Mouse (Mus musculus) forebrain, embryonic 16.5 days (tissue): ENCODE measurements around the gene Vwa8. TPM values are rescaled to one million over a fixed set of nuclear protein-coding genes. Genes with fewer than 3 reads are reported as not detected.

Experiments used
- ATAC-seq: fragments of 200-750 bp; cut with Nextera tagmentation; 2 replicates; pipeline ENCODE4 v1.8.0; 2017; ENCODE audit warnings: mild to moderate bottlenecking, moderate library complexity
- H3K27ac ChIP-seq: fragments of 300-500 bp; sonication (generic); 2 replicates; pipeline ENCODE4 v1.5.1; 2014; ENCODE audit warnings: low read length, control low read depth
- H3K27me3 ChIP-seq: fragments of 300-500 bp; sonication (generic); replicated peaks from 2 replicates; pipeline ENCODE4 v1.6.1; 2014; ENCODE audit warnings: low read length; ENCODE audit not compliant: control insufficient read depth, insufficient read depth
- H3K36me3 ChIP-seq: fragments of 300-500 bp; sonication (generic); 2 replicates; pipeline ENCODE4 v1.6.1; 2014; ENCODE audit not compliant: control insufficient read depth, insufficient read depth
- H3K4me1 ChIP-seq: fragments of 300-500 bp; sonication (generic); replicated peaks from 2 replicates; pipeline ENCODE4 v1.6.1; 2014; ENCODE audit warnings: low read length; ENCODE audit not compliant: control insufficient read depth, insufficient read depth
- H3K4me2 ChIP-seq: fragments of 300-500 bp; sonication (generic); 2 replicates; pipeline ENCODE4 v1.6.1; 2014; ENCODE audit warnings: mild to moderate bottlenecking, low read length, control low read depth
- H3K4me3 ChIP-seq: fragments of 300-500 bp; sonication (generic); replicated peaks from 2 replicates; pipeline ENCODE4 v1.5.1; 2014; ENCODE audit warnings: mild to moderate bottlenecking, low read length, control low read depth
- H3K9ac ChIP-seq: fragments of 300-500 bp; sonication (generic); replicated peaks from 2 replicates; pipeline ENCODE4 v1.6.1; 2014; ENCODE audit warnings: low read depth, low read length, control low read depth
- H3K9me3 ChIP-seq: fragments of 300-500 bp; sonication (generic); 2 replicates; pipeline ENCODE4 v1.6.1; 2016; ENCODE audit warnings: low read length; ENCODE audit not compliant: control insufficient read depth
- WGBS: fragments of 180-500 bp; shearing (Covaris S2); extraction: QIAGEN DNeasy Blood & Tissue Kit; methylation state at CpG from one replicate; pipeline ENCODE4 v1.1.7; 2014; 5-methylcytosine and 5-hydroxymethylcytosine counted together
- polyA plus RNA-seq: library from polyadenylated mRNA; unstranded; fragments of >200 nt; fragmentation: Nextera tagmentation; extraction: Ambion mirVana; gene quantifications from 2 replicates; pipeline ENCODE4 v1.2.1, GENCODE M21; 2015

The Vwa8 gene
- polyA plus RNA-seq, 1 experiment from 2014 or later: 5.4 TPM

- Histone ChIP-seq H3K27me3 (no peaks in the 10 kb centered on the region), H3K4me2 (no peak overlapping the region), H3K4me1 (peaks cover 3% of the 10 kb centered on the region; the same call in 1 of the 2 replicates), H3K36me3 (no peaks in the 10 kb centered on the region), H3K27ac (no peak overlapping the region), H3K9me3 (no peaks in the 10 kb centered on the region), H3K4me3 (no peak overlapping the region), H3K9ac (no peak overlapping the region)
- ATAC-seq: peak; percentile 69
- WGBS: 56% methylated on average over 2 of the region's 2 CpGs
These were observed 51.9 kb downstream of the Vwa8 start for GRCm38 (mm10) chr14:78900770-78901169.

DNA sequence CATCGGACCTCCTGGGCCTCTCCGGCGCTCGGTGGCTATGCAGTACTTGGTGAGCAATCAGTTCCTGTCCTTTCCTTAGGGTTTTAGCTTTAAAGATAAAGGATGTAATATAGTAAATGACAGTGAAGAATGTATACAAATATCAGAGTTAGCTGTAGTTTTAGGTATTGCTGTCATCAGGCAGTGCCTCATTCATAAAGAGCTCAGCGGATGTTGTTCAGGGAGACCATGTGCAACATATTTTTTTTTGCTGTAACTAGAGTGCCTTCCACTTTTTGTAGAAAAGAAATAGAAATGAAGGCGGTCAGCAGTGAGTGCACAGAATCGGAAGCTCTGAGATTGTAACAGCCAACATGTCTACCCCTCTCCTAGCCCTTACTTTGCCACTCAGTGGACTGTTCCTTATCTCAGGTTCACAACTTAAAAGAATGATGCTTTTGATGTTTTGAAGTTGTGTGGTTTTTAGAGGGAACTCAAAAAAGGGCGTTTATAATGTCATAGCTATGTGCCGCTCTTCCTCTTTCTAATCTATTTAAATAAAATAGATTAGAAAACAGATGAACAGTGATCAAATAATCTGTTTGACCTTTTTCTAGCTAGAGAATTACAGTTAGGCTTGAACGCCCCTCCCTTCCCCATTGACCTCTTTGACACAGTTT is 59.5 kb downstream of the Vwa8 start:
- no peak for ATAC-seq
- H3K4me2 ChIP-seq: no peak overlapping the region
- no peaks in the 10 kb centered on the region for H3K9me3 ChIP-seq
- no peak overlapping the region for H3K9ac ChIP-seq
- no peak overlapping the region for H3K27ac ChIP-seq
- H3K27me3 ChIP-seq: no peaks in the 10 kb centered on the region
- H3K4me3 ChIP-seq: no peak overlapping the region
- H3K4me1 ChIP-seq: no peaks in the 10 kb centered on the region
- no peaks in the 10 kb centered on the region for H3K36me3 ChIP-seq
- 95% methylated on average over 10 of the region's 10 CpGs for WGBS

DNA sequence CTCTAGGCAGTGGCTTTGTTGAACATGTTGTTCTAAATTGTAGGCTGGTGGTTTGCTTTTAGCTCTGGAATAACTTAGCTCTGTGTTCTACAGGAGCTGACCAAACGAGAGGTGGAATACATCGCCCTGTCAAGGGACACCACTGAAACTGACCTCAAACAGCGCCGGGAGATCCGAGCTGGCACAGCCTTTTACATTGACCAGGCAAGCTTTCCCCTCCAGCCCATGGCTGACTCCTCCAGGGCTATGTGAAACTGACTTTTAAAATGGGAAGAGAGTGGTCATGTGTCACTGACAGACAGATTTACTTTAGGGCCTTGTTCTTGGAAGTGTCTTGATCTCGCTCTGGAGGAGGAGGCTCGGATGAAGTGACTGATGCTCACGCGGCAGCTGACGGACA is 63.2 kb downstream of the Vwa8 start:
- H3K36me3 ChIP-seq: no peaks in the 10 kb centered on the region
- 88% methylated on average over 10 of the region's 10 CpGs for whole genome bisulfite sequencing
- no peaks in the 10 kb centered on the region for H3K4me1 ChIP-seq
- no peaks in the 10 kb centered on the region for H3K9me3 ChIP-seq
- no peak for ATAC-seq
- no peak overlapping the region for H3K27ac ChIP-seq
- no peak overlapping the region for H3K4me3 ChIP-seq
- no peaks in the 10 kb centered on the region for H3K27me3 ChIP-seq
- no peak overlapping the region for H3K9ac ChIP-seq
- no peak overlapping the region for H3K4me2 ChIP-seq

GRCm38 (mm10) chr14:78914180-78914579 is 65.3 kb downstream of the Vwa8 start:
- H3K9ac ChIP-seq: no peak overlapping the region
- no peak overlapping the region for H3K4me2 ChIP-seq
- no peak for ATAC-seq
- no peaks in the 10 kb centered on the region for H3K4me1 ChIP-seq
- no peaks in the 10 kb centered on the region for H3K36me3 ChIP-seq
- H3K4me3 ChIP-seq: no peak overlapping the region
- H3K27me3 ChIP-seq: no peaks in the 10 kb centered on the region
- H3K27ac ChIP-seq: no peak overlapping the region
- 85% methylated on average over 8 of the region's 8 CpGs for WGBS
- H3K9me3 ChIP-seq: no peaks in the 10 kb centered on the region

DNA sequence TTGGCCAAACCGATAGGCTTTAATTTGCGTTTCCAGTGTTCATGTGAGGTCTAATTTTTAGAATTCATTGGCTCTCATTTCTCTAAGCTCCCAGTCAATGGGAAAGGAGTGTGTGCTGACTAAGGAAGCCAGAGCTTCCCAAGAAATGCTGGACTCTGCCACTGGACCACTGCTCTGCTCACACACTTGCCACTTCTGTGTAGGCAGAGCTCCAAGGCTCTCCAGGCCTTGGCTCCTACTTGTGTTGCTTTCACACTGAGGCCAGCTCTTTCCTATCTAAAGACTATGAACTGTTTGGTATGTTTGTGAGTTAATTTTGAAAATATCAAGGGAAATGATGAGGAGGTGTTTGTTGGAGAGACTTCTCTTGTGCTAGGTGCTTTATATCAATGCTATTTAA is 67.8 kb downstream of the Vwa8 start:
- 91% methylated on average over 2 of the region's 2 CpGs for WGBS
- no peaks in the 10 kb centered on the region for H3K36me3 ChIP-seq
- ATAC-seq: no peak
- H3K9me3 ChIP-seq: no peaks in the 10 kb centered on the region
- H3K9ac ChIP-seq: no peak overlapping the region
- no peak overlapping the region for H3K27ac ChIP-seq
- no peaks in the 10 kb centered on the region for H3K4me1 ChIP-seq
- H3K27me3 ChIP-seq: no peaks in the 10 kb centered on the region
- no peak overlapping the region for H3K4me2 ChIP-seq
- H3K4me3 ChIP-seq: no peak overlapping the region

DNA sequence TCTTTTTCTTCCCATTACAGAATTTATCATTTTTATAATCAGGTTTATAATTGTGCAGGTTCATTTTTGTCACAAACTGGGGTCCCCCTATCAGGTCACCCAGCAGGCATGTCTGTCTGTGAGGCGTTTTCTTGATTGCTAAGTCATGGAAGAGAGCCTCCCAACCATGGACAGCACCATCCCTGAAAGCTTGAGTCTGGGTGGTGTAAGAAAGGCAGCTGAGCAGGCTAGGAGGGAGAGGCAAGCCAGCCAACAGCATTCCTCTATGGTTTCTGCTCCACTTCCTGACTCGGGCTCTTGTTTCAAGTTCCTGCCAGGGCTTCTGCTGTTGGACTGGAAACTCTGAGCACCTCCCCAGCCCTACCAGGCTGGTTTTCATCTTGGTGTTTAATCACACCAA is 72.4 kb downstream of the Vwa8 start:
- WGBS: 73% methylated on average over 2 of the region's 2 CpGs
- no peaks in the 10 kb centered on the region for H3K27me3 ChIP-seq
- ATAC-seq: no peak
- H3K4me1 ChIP-seq: no peaks in the 10 kb centered on the region
- no peaks in the 10 kb centered on the region for H3K36me3 ChIP-seq
- no peak overlapping the region for H3K27ac ChIP-seq
- H3K4me2 ChIP-seq: no peak overlapping the region
- no peak overlapping the region for H3K9ac ChIP-seq
- no peak overlapping the region for H3K4me3 ChIP-seq
- no peaks in the 10 kb centered on the region for H3K9me3 ChIP-seq

GRCm38 (mm10) chr14:78923631-78924030 is 74.8 kb downstream of the Vwa8 start:
- ATAC-seq: no peak
- WGBS: 88% methylated on average over 5 of the region's 5 CpGs

DNA sequence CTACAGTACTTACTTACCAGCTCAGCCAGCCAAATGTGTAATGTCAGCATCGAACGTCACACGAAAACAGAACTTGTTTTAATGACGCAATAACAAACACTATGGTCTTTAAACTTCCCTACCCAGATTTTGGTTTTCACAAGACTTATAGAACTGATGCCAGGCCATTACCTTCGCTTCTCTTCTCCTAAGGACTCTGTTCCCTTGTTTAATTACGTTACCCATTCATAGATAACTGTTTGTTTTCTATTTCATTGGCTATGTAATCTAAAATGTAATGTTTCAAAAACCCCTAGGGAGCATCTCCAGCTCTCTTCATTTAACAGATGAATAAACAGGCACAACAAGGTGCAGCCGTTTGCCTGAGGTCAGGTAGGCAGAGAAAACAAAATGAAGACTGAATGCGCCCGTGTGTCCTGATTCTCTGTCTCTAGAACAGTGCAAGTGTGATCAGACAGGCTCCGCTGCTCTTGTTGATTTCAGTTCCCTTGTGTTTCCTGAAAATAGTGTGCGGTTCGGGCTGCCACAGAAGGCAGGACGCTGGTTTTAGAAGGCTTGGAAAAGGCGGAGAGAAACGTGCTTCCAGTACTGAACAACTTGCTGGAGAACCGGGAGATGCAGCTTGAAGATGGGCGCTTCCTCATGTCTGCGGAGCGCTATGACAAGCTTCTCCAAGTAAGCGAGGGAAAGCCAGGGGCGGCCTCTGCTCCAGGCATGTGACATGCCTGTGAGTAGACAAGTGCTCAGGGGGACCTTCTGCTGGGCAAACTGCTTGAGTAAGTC is 76.1 kb downstream of the Vwa8 start:
- no peak for ATAC-seq
- no peaks in the 10 kb centered on the region for H3K4me1 ChIP-seq
- no peak overlapping the region for H3K27ac ChIP-seq
- no peak overlapping the region for H3K9ac ChIP-seq
- 74% methylated on average over 21 of the region's 21 CpGs for WGBS
- no peak overlapping the region for H3K4me2 ChIP-seq
- no peaks in the 10 kb centered on the region for H3K9me3 ChIP-seq
- H3K4me3 ChIP-seq: no peak overlapping the region
- no peaks in the 10 kb centered on the region for H3K27me3 ChIP-seq
- H3K36me3 ChIP-seq: no peaks in the 10 kb centered on the region

More at GRCm38 (mm10) chr14:78923631-78924030, 74.8 kb downstream of the Vwa8 start:
- no peak overlapping the region for H3K27ac ChIP-seq
- no peak overlapping the region for H3K4me3 ChIP-seq
- H3K4me1 ChIP-seq: no peaks in the 10 kb centered on the region
- H3K9me3 ChIP-seq: no peaks in the 10 kb centered on the region
- no peaks in the 10 kb centered on the region for H3K36me3 ChIP-seq
- H3K9ac ChIP-seq: no peak overlapping the region
- no peaks in the 10 kb centered on the region for H3K27me3 ChIP-seq
- H3K4me2 ChIP-seq: no peak overlapping the region

GRCm38 (mm10) chr14:78932094-78932493 is 83.2 kb downstream of the Vwa8 start:
- H3K4me3 ChIP-seq: no peak overlapping the region
- no peaks in the 10 kb centered on the region for H3K36me3 ChIP-seq
- H3K27ac ChIP-seq: no peak overlapping the region
- peaks cover 9% of the 10 kb centered on the region for H3K4me1 ChIP-seq
- no peak overlapping the region for H3K4me2 ChIP-seq
- ATAC-seq: peak; percentile 63; the same call in 1 of the 2 replicates
- 30% methylated on average over 2 of the region's 2 CpGs for WGBS
- H3K9me3 ChIP-seq: no peaks in the 10 kb centered on the region
- H3K9ac ChIP-seq: no peak overlapping the region
- H3K27me3 ChIP-seq: no peaks in the 10 kb centered on the region
